Mouse (Mus musculus) embryonic facial prominence, embryonic 13.5 days (tissue): ENCODE data around the gene 0610010K14Rik. TPM values are rescaled to one million over a fixed set of nuclear protein-coding genes. Genes with fewer than 3 reads are reported as not detected.

Experiments used
- ATAC-seq: fragments of 200-750 bp; cut with Nextera tagmentation; 2 replicates; pipeline ENCODE4 v1.8.0; 2017; ENCODE audit warnings: low read depth; ENCODE audit not compliant: insufficient number of reproducible peaks, insufficient read depth, low FRiP score, low TSS enrichment
- H3K27ac ChIP-seq: fragments of 300-500 bp; sonication (generic); 2 replicates; pipeline ENCODE4 v1.5.1; 2015; ENCODE audit warnings: moderate library complexity, mild to moderate bottlenecking, inconsistent platforms
- H3K27me3 ChIP-seq: fragments of 300-500 bp; sonication (generic); 2 replicates; pipeline ENCODE4 v1.6.1; 2015; ENCODE audit warnings: mild to moderate bottlenecking, inconsistent platforms
- H3K36me3 ChIP-seq: fragments of 300-500 bp; sonication (generic); 2 replicates; pipeline ENCODE4 v1.6.1; 2015; ENCODE audit warnings: mild to moderate bottlenecking, inconsistent platforms
- H3K4me1 ChIP-seq: fragments of 300-500 bp; sonication (generic); 2 replicates; pipeline ENCODE4 v1.6.1; 2015; ENCODE audit warnings: inconsistent platforms
- H3K4me2 ChIP-seq: fragments of 300-500 bp; sonication (generic); 2 replicates; pipeline ENCODE4 v1.6.1; 2015; ENCODE audit warnings: moderate library complexity, mild to moderate bottlenecking, inconsistent platforms
- H3K4me3 ChIP-seq: fragments of 300-500 bp; sonication (generic); 2 replicates; pipeline ENCODE4 v1.5.1; 2015; ENCODE audit warnings: mild to moderate bottlenecking, inconsistent platforms
- H3K9ac ChIP-seq: fragments of 300-500 bp; sonication (generic); 2 replicates; pipeline ENCODE4 v1.6.1; 2015; ENCODE audit warnings: mild to moderate bottlenecking, inconsistent platforms
- H3K9me3 ChIP-seq: fragments of 300-500 bp; sonication (generic); 2 replicates; pipeline ENCODE4 v1.6.1; 2016; ENCODE audit warnings: inconsistent platforms
- WGBS: fragments of 180-500 bp; shearing (Covaris S2); methylation state at CpG from one replicate; pipeline ENCODE4 v1.1.7; 2015; ENCODE audit warnings: mixed read lengths; 5-methylcytosine and 5-hydroxymethylcytosine counted together
- polyA plus RNA-seq: library from polyadenylated mRNA; unstranded; fragments of >200 nt; fragmentation: Nextera tagmentation; extraction: Ambion mirVana; gene quantifications from 2 replicates; pipeline ENCODE4 v1.2.1, GENCODE M21; 2015

The 0610010K14Rik gene
- polyA plus RNA-seq, 1 experiment from 2014 or later: 200 TPM

DNA sequence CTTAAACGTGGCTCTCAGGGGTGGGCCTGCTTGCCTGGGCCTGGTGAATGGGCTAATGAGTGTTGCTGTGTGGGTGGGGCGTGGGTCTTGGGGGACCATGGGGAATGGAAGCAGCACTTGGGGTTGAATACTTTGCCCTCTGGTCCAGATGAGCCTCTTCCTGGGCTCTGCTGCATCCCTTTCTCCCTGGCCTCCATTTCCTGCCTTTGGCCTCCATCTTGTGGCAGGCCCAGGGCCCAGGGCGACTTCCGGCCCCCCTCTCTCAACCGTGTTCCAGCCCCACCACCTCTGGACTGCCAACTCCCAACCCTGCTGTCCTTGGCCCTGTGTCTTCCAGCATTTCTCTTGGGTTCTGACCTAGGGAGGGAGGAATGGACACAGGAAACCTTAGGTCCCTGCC, 3.7 kb downstream of the 0610010K14Rik start:
- Histone ChIP-seq H3K4me2 (peak overlapping the region; percentile 66; the same call in 1 of the 2 replicates), H3K9ac (no peak overlapping the region), H3K27me3 (peaks cover 20% of the 10 kb centered on the region)

DNA sequence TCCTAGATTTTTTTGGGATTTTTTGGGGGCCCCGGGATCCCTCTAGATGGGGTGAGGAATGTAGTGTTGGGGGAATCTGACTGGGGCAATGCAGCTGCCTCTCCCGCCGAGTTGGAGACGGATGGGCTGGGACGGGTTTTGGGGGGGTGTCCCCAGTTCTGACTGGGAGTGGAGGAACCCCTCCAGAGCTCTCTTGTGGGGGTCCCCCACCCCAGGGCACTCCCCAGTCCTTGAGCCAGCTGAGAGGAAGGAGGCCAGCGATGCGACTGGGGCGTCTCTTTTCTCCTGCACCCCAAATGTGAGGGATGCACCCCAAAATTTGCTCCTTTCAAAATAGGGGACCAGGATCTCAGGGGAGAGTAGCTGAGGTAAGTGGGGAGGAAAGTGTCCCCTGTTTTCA, 4.7 kb downstream of the 0610010K14Rik start:
- peak overlapping the region; percentile 39; the same call in 1 of the 2 replicates for H3K27ac ChIP-seq
- peak overlapping the region; percentile 66 for H3K4me2 ChIP-seq
- WGBS: 37% methylated on average over 8 of the region's 8 CpGs
- peaks cover 62% of the 10 kb centered on the region for H3K4me1 ChIP-seq
- peaks cover 30% of the 10 kb centered on the region for H3K27me3 ChIP-seq
- ATAC-seq: no peak
- no peaks in the 10 kb centered on the region for H3K9me3 ChIP-seq
- peaks cover 15% of the 10 kb centered on the region for H3K36me3 ChIP-seq
- H3K9ac ChIP-seq: peak overlapping the region; percentile 76
- peak overlapping the region; percentile 47 for H3K4me3 ChIP-seq

More for the DNA sequence above, 3.7 kb downstream of the 0610010K14Rik start:
- H3K9me3 ChIP-seq: no peaks in the 10 kb centered on the region
- no peak overlapping the region for H3K4me3 ChIP-seq
- H3K27ac ChIP-seq: peak overlapping the region; percentile 57
- no peak for ATAC-seq
- peaks cover 67% of the 10 kb centered on the region for H3K4me1 ChIP-seq
- 51% methylated on average over 5 of the region's 5 CpGs for WGBS
- H3K36me3 ChIP-seq: peaks cover 15% of the 10 kb centered on the region

DNA sequence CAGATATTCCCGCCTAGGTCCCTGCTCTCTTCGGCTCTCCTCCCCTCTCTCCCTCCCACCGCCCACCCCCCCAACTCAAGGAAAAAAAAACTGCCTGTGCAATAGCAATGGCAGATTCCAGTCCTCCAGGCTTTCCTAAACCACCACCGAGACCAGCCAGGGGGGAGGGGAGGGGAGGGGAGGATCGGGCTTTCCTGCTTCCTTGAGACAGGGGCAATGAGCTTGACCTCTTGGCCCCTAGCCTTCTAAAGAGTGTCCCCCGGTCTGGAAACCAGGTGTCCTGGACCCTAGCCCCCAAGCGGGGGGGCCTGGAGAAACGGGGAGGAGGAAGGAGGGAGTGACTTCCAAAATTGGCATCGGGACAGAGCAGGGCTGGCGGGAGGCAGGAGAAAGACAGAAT, 5.2 kb downstream of the 0610010K14Rik start:
- Histone ChIP-seq H3K9me3 (no peaks in the 10 kb centered on the region), H3K4me3 (peak overlapping the region; percentile 47), H3K27ac (peak overlapping the region; percentile 39; the same call in 1 of the 2 replicates), H3K4me2 (peak overlapping the region; percentile 66), H3K4me1 (peaks cover 62% of the 10 kb centered on the region), H3K36me3 (peaks cover 15% of the 10 kb centered on the region), H3K9ac (peak overlapping the region; percentile 76), H3K27me3 (peaks cover 35% of the 10 kb centered on the region)
- no peak for ATAC-seq
- 5% methylated on average over 8 of the region's 10 CpGs for WGBS

GRCm38 (mm10) chr11:70230239-70230727, 7.4 kb downstream of the 0610010K14Rik start:
- Histone ChIP-seq H3K4me2 (peak overlapping the region; percentile 54), H3K27me3 (peaks cover 58% of the 10 kb centered on the region), H3K4me1 (peaks cover 57% of the 10 kb centered on the region), H3K9me3 (no peaks in the 10 kb centered on the region), H3K27ac (peak overlapping the region; percentile 45; the same call in 1 of the 2 replicates), H3K36me3 (peaks cover 7% of the 10 kb centered on the region), H3K9ac (peak overlapping the region; percentile 40; the same call in 1 of the 2 replicates), H3K4me3 (peak overlapping the region; percentile 37)
- no peak for ATAC-seq
- under 1% methylated on average over 32 of the region's 32 CpGs for WGBS

DNA sequence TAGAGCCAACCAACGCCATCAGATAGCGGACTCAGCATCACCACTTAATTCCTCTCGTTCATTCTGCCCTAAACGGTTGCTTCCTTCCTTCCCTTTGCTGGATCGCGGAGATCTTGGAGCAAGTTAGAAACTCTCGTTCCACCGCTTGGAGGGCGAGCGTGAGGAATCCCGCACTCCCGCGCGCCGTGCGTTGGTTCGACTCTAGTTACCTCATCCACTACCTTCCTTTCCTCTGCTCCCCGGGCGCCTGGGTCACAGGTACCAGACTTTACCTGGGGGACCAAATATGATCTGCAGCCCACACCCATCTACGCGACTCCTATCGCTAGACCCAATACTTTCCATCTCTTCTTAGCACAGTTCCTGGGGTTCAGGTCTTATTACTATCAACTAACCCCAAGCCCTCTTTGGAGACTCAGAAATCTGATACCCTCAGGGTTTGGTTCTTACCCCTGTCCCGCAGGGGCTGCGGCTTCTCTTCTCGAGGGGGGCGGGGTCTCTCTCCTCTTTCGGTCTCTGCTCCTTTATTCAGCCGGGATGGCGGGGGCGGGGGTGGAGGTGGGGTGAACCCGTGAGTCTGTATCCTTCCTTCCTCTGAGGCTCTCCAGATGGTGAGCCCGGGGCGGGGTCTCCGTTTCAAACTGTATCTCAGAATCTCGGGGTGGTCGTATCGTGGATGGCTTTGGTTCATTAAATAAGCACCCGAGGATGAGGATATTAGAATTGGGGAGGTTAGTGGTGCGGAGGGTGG, 8.3 kb downstream of the 0610010K14Rik start, which contains the start of gene Bcl6b:
TSS of gene Bcl6b (minus strand) at position 539 of the 751 bp plus-strand sequence.
- peak within 1 kb of the TSS; percentile 37 for H3K4me3 ChIP-seq
- H3K9me3 ChIP-seq: no peaks in the 10 kb centered on the region
- WGBS: 3% methylated on average over 39 of the region's 39 CpGs
- H3K27me3 ChIP-seq: peaks cover 66% of the 10 kb centered on the region
- H3K36me3 ChIP-seq: no peaks in the 10 kb centered on the region
- H3K4me2 ChIP-seq: peak within 1 kb of the TSS; percentile 54
- H3K4me1 ChIP-seq: peaks cover 49% of the 10 kb centered on the region
- ATAC-seq: no peak
- H3K27ac ChIP-seq: peak within 1 kb of the TSS; percentile 51; the same call in 1 of the 2 replicates
- H3K9ac ChIP-seq: peak within 1 kb of the TSS; percentile 58

DNA sequence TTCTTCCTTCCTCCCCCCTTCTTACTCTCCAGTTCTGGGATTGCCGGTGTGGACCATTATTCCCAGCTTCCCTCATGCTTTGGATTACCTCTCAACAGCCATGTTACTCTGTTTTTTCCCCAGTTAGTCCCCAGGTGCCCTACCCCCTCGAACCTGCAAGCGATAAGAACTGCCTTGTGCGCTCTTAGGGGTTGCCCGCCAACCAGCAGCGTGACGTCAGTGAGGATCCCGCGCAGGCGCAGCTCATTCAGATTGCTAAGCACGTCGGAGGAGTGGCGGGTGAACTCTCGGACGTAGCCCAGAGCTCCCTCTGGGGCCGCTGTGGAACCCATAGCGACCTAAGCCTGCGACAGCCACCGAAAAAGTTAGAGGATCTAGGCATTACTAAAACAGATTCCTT, 8.9 kb downstream of the 0610010K14Rik start:
- Histone ChIP-seq H3K4me1 (peaks cover 43% of the 10 kb centered on the region), H3K36me3 (no peaks in the 10 kb centered on the region), H3K9ac (peak overlapping the region; percentile 58), H3K9me3 (no peaks in the 10 kb centered on the region), H3K27ac (peak overlapping the region; percentile 51; the same call in 1 of the 2 replicates), H3K4me2 (peak overlapping the region; percentile 54), H3K4me3 (peak overlapping the region; percentile 37), H3K27me3 (peaks cover 72% of the 10 kb centered on the region)
- under 1% methylated on average over 19 of the region's 19 CpGs for WGBS
- ATAC-seq: no peak

DNA sequence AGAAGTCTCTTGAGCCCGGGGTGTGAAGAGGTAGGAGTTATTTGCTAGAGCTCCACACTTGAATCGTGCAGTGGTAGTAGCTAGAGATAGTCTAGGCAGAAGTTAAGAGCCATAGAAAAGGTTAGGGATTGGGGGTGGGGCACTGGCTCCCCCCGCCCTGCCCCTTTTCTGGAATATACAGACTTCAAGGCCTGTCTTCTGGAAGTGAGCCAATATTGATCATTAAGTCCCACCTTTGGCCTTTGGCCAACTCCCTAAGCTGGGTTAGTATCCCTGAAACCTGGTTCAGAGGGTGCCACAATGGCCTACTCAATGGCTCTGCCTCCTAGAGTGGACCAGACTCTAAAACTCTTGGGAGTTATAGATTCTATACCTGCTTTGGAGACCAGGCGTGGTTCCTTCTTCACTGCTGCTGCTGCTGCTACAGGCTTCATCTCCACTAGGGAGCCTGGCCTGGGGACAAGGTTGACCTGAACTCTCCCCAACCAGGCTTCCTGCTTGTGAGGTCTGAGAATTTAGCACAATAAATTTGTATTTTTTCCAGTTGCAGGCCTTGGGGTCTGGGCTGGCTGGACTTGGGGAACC, 10.0 kb downstream of the 0610010K14Rik start:
- no peak for ATAC-seq

DNA sequence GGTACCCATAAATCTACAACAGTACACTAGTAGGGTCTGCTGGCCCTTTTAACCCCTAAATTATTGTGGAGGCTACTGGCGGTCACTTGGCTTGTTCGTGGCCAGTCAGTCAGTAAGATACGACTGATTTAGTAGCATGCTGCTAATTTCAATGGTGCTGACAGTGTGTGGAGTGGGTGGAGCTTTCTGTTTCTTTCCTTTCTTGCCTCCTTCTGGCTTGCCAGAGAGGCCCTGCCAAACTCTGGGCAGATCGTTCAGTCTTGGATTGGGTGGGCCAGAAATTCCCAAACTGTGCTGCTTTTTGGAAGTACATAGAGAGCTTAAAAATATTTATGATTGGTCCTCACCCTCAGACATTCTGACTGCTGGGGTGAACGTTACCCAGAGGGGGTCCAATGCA, 10.6 kb downstream of the 0610010K14Rik start:
- peak overlapping the region; percentile 52 for H3K4me2 ChIP-seq
- 37% methylated on average over 5 of the region's 5 CpGs for WGBS

More for the DNA sequence above, 10.0 kb downstream of the 0610010K14Rik start:
- Histone ChIP-seq H3K27me3 (peaks cover 77% of the 10 kb centered on the region), H3K36me3 (no peaks in the 10 kb centered on the region), H3K27ac (no peak overlapping the region), H3K9ac (no peak overlapping the region), H3K4me3 (peak overlapping the region; percentile 37; the same call in 1 of the 2 replicates), H3K4me1 (peaks cover 32% of the 10 kb centered on the region), H3K9me3 (no peaks in the 10 kb centered on the region), H3K4me2 (peak overlapping the region; percentile 54)
- 88% methylated on average over 4 of the region's 4 CpGs for WGBS

GRCm38 (mm10) chr11:70226602-70226890, 11.2 kb downstream of the 0610010K14Rik start:
- H3K9ac ChIP-seq: peak overlapping the region; percentile 55
- no peaks in the 10 kb centered on the region for H3K36me3 ChIP-seq

More for the DNA sequence above, 10.6 kb downstream of the 0610010K14Rik start:
- ATAC-seq: no peak
- Histone ChIP-seq H3K9me3 (no peaks in the 10 kb centered on the region), H3K27ac (no peak overlapping the region), H3K4me1 (peaks cover 35% of the 10 kb centered on the region), H3K4me3 (peak overlapping the region; percentile 37), H3K27me3 (peaks cover 82% of the 10 kb centered on the region), H3K36me3 (no peaks in the 10 kb centered on the region), H3K9ac (no peak overlapping the region)

GRCm38 (mm10) chr11:70225798-70226601, 11.7 kb downstream of the 0610010K14Rik start:
- H3K36me3 ChIP-seq: no peaks in the 10 kb centered on the region
- H3K4me1 ChIP-seq: peaks cover 45% of the 10 kb centered on the region
- peaks cover 84% of the 10 kb centered on the region for H3K27me3 ChIP-seq
- peak overlapping the region; percentile 52 for H3K4me2 ChIP-seq
- 15% methylated on average over 27 of the region's 27 CpGs for WGBS
- peak overlapping the region; percentile 30 for H3K4me3 ChIP-seq
- no peaks in the 10 kb centered on the region for H3K9me3 ChIP-seq
- H3K27ac ChIP-seq: no peak overlapping the region
- ATAC-seq: no peak
- peak overlapping the region; percentile 55; the same call in 1 of the 2 replicates for H3K9ac ChIP-seq

More at GRCm38 (mm10) chr11:70226602-70226890, 11.2 kb downstream of the 0610010K14Rik start:
- Histone ChIP-seq H3K4me3 (peak overlapping the region; percentile 30), H3K27ac (no peak overlapping the region), H3K27me3 (peaks cover 84% of the 10 kb centered on the region), H3K4me2 (peak overlapping the region; percentile 52), H3K4me1 (peaks cover 41% of the 10 kb centered on the region), H3K9me3 (no peaks in the 10 kb centered on the region)
- 4% methylated on average over 18 of the region's 18 CpGs for WGBS
- no peak for ATAC-seq

DNA sequence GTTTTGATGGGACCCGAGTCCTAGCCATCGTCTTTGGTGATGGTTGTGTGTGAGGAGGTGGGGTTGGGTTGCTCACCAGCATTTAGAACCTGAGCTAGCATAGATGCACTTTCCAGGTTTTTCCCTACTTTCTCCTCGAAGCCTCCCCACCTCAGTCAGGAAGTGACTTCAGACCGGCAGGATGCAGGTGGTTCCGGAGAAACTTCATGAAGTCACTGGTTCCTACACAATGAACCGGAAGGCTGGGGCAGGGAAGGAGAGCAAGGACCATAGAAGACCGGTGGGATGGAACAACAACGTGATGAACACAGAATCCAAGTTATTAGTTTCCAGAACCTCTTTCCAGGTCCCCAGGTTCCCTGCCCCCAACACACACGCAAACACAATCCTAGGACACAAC, 14.0 kb downstream of the 0610010K14Rik start:
- no peak overlapping the region for H3K27ac ChIP-seq
- H3K4me1 ChIP-seq: peaks cover 45% of the 10 kb centered on the region
- no peak overlapping the region for H3K4me2 ChIP-seq
- no peaks in the 10 kb centered on the region for H3K9me3 ChIP-seq
- ATAC-seq: no peak
- H3K4me3 ChIP-seq: no peak overlapping the region
- peaks cover 63% of the 10 kb centered on the region for H3K27me3 ChIP-seq
- H3K36me3 ChIP-seq: no peaks in the 10 kb centered on the region
- WGBS: 88% methylated on average over 9 of the region's 9 CpGs
- H3K9ac ChIP-seq: no peak overlapping the region
